Mouse (Mus musculus) adrenal gland, postnatal 36 days (tissue): ENCODE data around the gene Olfr73. TPM values are rescaled to one million over a fixed set of nuclear protein-coding genes. Genes with fewer than 3 reads are reported as not detected.
"Not testable (repeated sequence)": the region's sequence is repeated elsewhere in the genome, so short reads cannot be mapped to it uniquely, and the experiment has no call there.

Experiments
- DNase-seq, 2 experiments: peaks; one replicate each; pipeline ENCODE4 v3.0.0; 2021; ENCODE audit warnings: mixed read lengths in 1 of 2
- long read RNA-seq, 2 experiments: library from polyadenylated mRNA; stranded (forward); transcript quantifications; one replicate each; pipeline ENCODE4 v2.0.0; 2021; ENCODE audit warnings: borderline sequencing depth in 2 of 2
- total RNA-seq, 2 experiments: library from RNA; stranded (reverse); gene quantifications; 2 replicates each; pipeline ENCODE4 v1.2.3; 2021

The Olfr73 gene
- total RNA-seq, result not detected
- long read RNA-seq, experiment 1, result 0 reads
- long read RNA-seq, experiment 2, result 0 reads

DNA sequence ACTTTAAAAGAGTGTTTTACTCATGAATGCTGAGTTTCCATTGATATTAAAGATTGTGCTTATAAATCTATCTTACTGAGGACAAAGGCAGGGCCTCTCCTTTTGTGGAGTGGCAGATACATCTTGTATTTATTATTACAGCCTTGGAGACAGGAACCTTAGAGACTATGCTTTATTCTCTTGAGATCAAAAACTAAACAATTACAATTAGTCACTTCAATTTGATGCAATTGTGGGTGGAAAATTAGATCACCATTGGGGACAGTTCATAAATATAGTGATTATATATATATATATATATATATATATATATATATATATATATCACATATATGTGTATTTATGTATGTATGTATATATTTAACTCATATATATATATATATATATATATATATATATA is at the start of gene Olfr73:
TSS of gene Olfr73 (minus strand) at position 101 of the 400 bp plus-strand sequence.
- no peak for DNase-seq

DNA sequence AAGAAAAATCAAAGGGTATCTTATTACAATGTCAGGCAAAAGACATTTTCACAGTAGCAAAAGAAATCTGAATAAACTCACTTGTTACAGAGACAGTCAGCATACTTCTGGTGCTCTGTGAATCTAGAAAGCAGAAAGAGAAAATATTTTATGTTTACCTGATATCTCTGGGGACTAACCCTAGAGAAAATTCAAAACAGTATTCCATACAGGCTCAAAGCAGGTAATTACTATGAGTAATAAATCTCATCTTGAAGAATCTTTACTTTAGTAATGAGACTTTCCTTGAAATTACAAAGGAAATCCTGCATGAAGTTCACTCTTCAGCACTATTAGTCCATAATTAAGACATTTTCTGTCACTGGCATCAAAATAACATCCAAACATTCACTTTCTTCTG is 34.2 kb upstream of the Olfr73 start, which contains the start of gene Olfr1163:
TSS of gene Olfr1163 (minus strand) at position 101 of the 400 bp plus-strand sequence.
- DNase-seq, result no peak

DNA sequence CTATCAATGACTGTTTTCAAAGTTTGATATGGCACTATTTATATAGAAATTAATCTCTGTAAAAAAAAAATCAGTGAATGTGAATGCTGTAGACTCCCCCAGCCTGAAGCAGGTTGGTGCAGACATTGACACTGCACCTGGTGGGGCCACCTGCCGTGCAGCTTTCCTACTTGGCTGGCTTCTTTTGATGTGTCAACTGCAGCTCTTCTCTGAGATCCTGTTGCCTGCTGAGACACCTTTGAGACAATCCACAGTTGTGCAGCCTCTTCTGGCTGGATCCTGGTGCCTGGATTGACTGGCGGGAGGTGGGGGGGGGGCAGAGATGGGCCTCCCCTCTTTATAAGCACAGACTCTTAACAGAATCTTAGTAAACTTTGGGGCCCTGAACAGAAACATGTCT is 26.1 kb upstream of the Olfr73 start:
- no peak for DNase-seq

DNA sequence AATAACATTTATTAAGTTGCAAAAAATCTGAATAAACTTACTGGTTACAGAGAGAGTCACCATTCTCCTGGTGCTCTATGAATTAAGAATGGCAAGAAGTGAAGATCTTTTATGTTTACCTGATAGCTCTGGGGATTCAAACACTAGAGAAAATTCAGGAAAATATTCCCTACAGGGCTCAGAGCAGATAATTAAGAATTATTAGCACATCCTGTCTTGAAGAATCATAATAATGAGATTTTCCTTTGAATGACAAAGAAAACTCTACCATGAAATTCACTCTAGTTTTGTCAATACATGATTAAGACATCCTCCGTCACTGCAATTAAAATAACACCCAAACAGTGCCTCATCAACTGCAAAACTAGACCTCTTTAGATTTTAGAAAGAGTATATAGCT is 13.5 kb upstream of the Olfr73 start, which contains the start of gene Olfr1162:
TSS of gene Olfr1162 (minus strand) at position 101 of the 400 bp plus-strand sequence.
- no peak for DNase-seq

DNA sequence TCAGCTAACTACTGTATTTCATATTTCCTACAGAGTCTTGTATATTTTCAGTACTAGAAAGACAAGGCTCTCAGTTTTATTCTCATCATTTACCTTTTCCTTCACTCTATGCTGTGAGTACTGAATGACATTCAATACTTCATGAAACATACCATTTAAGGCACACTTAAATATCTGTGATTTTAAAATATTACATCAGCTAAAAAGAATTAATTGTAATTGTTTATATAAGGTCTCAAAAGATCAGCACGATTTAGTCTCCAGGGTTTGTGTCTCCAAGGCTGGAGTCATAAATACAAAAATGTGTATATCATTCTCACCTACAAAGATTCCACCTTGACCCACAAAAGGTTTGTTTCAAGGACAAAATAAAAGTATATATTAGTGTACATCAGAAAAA is 15.0 kb downstream of the Olfr73 start, which contains the start of gene Olfr1161:
TSS of gene Olfr1161 (plus strand) at position 301 of the 400 bp plus-strand sequence.
- DNase-seq, result not testable (repeated sequence)

DNA sequence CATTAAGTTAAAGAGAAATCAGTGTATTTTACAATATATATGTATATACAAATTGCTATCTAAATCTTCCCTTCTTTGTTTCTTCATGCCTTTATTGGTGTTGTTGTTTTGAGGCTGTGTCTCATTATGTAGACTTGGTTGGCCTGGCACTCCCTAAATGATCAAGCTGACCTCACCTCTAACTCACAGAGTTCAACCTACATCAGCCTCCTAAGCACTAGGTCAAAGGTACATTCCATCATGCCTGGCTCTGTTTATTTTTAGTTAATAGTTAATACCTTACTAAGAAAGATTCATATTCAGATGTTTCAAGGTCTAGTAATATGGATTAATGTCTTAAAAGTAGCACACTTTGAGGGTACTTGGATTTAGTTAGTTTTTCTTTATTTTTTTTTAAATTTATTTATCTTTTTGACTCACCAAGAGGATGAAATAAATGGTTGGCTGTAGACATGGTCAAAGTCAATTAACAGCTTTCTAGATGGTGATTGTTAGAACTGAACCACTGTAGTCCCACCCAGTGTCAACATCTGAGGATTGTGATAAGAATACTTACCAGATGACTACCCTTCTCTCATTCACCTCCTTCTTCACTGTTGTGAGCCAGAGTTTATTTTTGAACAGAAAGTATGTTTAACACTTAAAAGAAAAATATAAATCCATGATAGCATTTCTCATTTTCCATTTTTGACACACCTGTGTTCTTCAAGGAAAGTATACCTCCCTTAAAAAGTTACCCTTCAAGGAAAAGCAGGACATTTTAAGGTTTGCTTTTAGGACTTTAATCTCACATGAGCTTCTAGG is 29.8 kb downstream of the Olfr73 start, which contains the start of gene Olfr1160:
TSS of gene Olfr1160 (minus strand) at position 754 of the 804 bp plus-strand sequence.
- DNase-seq, result no peak

DNA sequence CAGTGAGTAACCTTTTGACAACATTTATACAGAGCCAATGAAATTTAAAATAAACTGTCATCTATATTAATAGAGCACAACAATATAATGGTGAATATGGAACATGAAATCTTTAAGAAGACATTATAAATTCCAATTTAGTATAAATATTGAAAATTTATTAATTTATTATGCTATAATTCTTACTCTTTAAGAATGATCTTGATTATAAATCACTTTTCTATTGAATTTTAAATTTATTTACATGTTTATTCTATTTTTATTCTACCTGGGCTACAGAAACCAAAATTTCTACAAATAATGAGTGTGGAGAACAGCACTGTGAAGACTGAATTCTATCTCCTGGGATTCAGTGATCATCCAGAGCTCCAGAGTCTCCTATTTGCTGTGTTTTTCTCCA is 47.7 kb downstream of the Olfr73 start, which contains the start of gene Olfr1158:
TSS of gene Olfr1158 (plus strand) at position 301 of the 400 bp plus-strand sequence.
- no peak for DNase-seq

Other genes with a start within 250 kb of the Olfr73 start
- gene Olfr1143, start 237.1 kb downstream of the Olfr73 start, total RNA-seq, result not detected
- gene Olfr1145, start 227.9 kb downstream of the Olfr73 start, total RNA-seq, result not detected
- gene Olfr1148, start 207.2 kb downstream of the Olfr73 start, total RNA-seq, result not detected
- gene Olfr1150-ps1, start 193.7 kb downstream of the Olfr73 start, total RNA-seq, result not detected
- not detected for gene Olfr1151, start 181.8 kb downstream of the Olfr73 start, total RNA-seq
- gene Olfr1152, start 171.2 kb downstream of the Olfr73 start, total RNA-seq, result not detected
- not detected for gene Olfr1153, start 142.7 kb downstream of the Olfr73 start, total RNA-seq
- gene Olfr1154, start 132.5 kb downstream of the Olfr73 start, total RNA-seq, result not detected
- not detected for gene Olfr1155, start 92.6 kb downstream of the Olfr73 start, total RNA-seq
- gene Olfr1156, start 84.6 kb downstream of the Olfr73 start, total RNA-seq, result not detected
- gene Olfr1157, start 69.4 kb downstream of the Olfr73 start, total RNA-seq, result not detected
- gene Olfr74, start 63.0 kb downstream of the Olfr73 start, total RNA-seq, result not detected
- not detected for gene Olfr1158, start 47.6 kb downstream of the Olfr73 start, total RNA-seq
- not detected for gene Olfr1160, start 29.4 kb downstream of the Olfr73 start, total RNA-seq
- not detected for gene Olfr1161, start 14.9 kb downstream of the Olfr73 start, total RNA-seq
- not detected for gene Olfr1162, start 13.4 kb upstream of the Olfr73 start, total RNA-seq
- gene Olfr1163, start 34.1 kb upstream of the Olfr73 start, total RNA-seq, result not detected
- not detected for gene Olfr1164, start 56.3 kb upstream of the Olfr73 start, total RNA-seq
- not detected for gene Olfr1166, start 90.6 kb upstream of the Olfr73 start, total RNA-seq
- gene Olfr1167, start 117.5 kb upstream of the Olfr73 start, total RNA-seq, result not detected
- not detected for gene Olfr1168, start 144.2 kb upstream of the Olfr73 start, total RNA-seq
- gene Olfr1170, start 190.6 kb upstream of the Olfr73 start, total RNA-seq, result not detected
- gene Olfr1173, start 242.2 kb upstream of the Olfr73 start, total RNA-seq, result not detected